Comparison of ENCODE assay signal across 9 mouse cellular contexts in genomic region chr2:32912210-32912804, GRCm38 (mm10). TPM values are rescaled to one million over a fixed set of nuclear protein-coding genes. Genes with fewer than 3 reads are reported as not detected.
DNase-seq lines count a peak whose midpoint lies in the region; ATAC-seq and TF ChIP-seq lines count a peak whose summit lies in the region.
"Had no signal": no experiment of that assay in that cellular context is flagged by ENCODE, and none has a peak within 500 bp of the region (broad histone marks: within the 10 kb centered on the region; RNA-seq: fewer than 3 reads in every experiment).

No protein-coding gene starts in this region.

- no peaks in the 10 kb centered on the region for H3K9me3 ChIP-seq in MEL (replicated peaks; ENCODE audit: insufficient read depth, low read length)
- no peaks in the 10 kb centered on the region for H3K9me3 ChIP-seq in embryonic facial prominence, embryonic 14.5 days (ENCODE audit: control insufficient read depth, low read length)
- H3K9me3 ChIP-seq in heart, embryonic 10.5 days: no peaks in the 10 kb centered on the region
- H3K9me3 ChIP-seq: midbrain, embryonic 12.5 days had no signal

- TF ChIP-seq EP300 in MEL (IDR thresholded peaks at IDR 0.05; ENCODE audit: low read depth in 1 of 2, low read length in 2 of 2): no peak

- H3K4me1 ChIP-seq in MEL (ENCODE audit: control insufficient read depth in 1 of 2, insufficient read depth in 2 of 2, low read length in 2 of 2): peaks cover 0 to 7% of the 10 kb centered on the region in 2 experiments; a peak in 1 of 4 replicates
- no peaks in the 10 kb centered on the region for H3K4me1 ChIP-seq in bone marrow, adult 2 months (ENCODE audit: control insufficient read depth, insufficient read depth, low read length)
- peaks cover 14% of the 10 kb centered on the region for H3K4me1 ChIP-seq in embryonic facial prominence, embryonic 14.5 days (ENCODE audit: control insufficient read depth, insufficient read depth, low read length)
- peaks cover 50% of the 10 kb centered on the region for H3K4me1 ChIP-seq in heart, embryonic 10.5 days

- TF ChIP-seq POLR2A in MEL (IDR thresholded peaks at IDR 0.05; ENCODE audit: control insufficient read depth in 1 of 2, insufficient read depth in 1 of 2, low read depth in 1 of 2, low read length in 2 of 2, poor library complexity in 1 of 2): no peak
- no peak for TF ChIP-seq POLR2A in bone marrow, adult 2 months (IDR thresholded peaks at IDR 0.05; ENCODE audit: borderline replicate concordance, control insufficient read depth, low read depth, low read length)

- peak; percentile 93 for DNase-seq in MEL (ENCODE audit: low read depth, low spot score)
- DNase-seq in embryonic facial prominence, embryonic 14.5 days (ENCODE audit: low spot score): peak; percentile 89
- peak; percentile 90 for DNase-seq in heart, embryonic 10.5 days (ENCODE audit: low spot score)
- peak; percentile 67 to 90 for DNase-seq in layer of hippocampus, adult 8-10 months (ENCODE audit: low spot score in 2 of 2)
- DNase-seq in lung, postnatal 14 days: peak; percentile 92
- peak; percentile 84 for DNase-seq in right cerebral cortex, postnatal 14 days
- peak; percentile 85 for DNase-seq in urinary bladder, postnatal 25 days (ENCODE audit: low spot score)

- H3K79me2 ChIP-seq in MEL (ENCODE audit: control insufficient read depth, insufficient read depth, low read length, poor library complexity): no peaks in the 10 kb centered on the region

- WGBS in bone marrow, adult 2 months: 31% methylated on average over 19 of the region's 19 CpGs
- WGBS in embryonic facial prominence, embryonic 14.5 days: 29% methylated on average over 19 of the region's 19 CpGs
- 27% methylated on average over 19 of the region's 19 CpGs for WGBS in heart, embryonic 10.5 days

- ATAC-seq in embryonic facial prominence, embryonic 14.5 days (ENCODE audit: low read depth): peak; percentile 32; the same call in 1 of the 2 replicates

- H3K4me3 ChIP-seq in MEL (ENCODE audit: control insufficient read depth in 1 of 2, insufficient read depth in 1 of 2, low read depth in 2 of 2, low read length in 2 of 2): no peak overlapping the region
- H3K4me3 ChIP-seq in bone marrow, adult 2 months (replicated peaks; ENCODE audit: control insufficient read depth, low read depth, low read length): no peak overlapping the region
- no peak overlapping the region for H3K4me3 ChIP-seq in embryonic facial prominence, embryonic 14.5 days (ENCODE audit: low read depth, low read length)
- no peak overlapping the region for H3K4me3 ChIP-seq in heart, embryonic 10.5 days
- H3K4me3 ChIP-seq: midbrain, embryonic 12.5 days had no signal

- H3K4me2 ChIP-seq in embryonic facial prominence, embryonic 14.5 days (ENCODE audit: low read depth, low read length): no peak overlapping the region
- H3K4me2 ChIP-seq: midbrain, embryonic 12.5 days had no signal

- H3K9ac ChIP-seq in MEL (ENCODE audit: control insufficient read depth, low read depth, low read length, poor library complexity, severe bottlenecking): no peak overlapping the region
- H3K9ac ChIP-seq in embryonic facial prominence, embryonic 14.5 days (ENCODE audit: low read depth, low read length): no peak overlapping the region
- H3K9ac ChIP-seq: midbrain, embryonic 12.5 days had no signal

- TF ChIP-seq RAD21 in MEL (IDR thresholded peaks at IDR 0.05; ENCODE audit: low read depth, low read length): peak; percentile 68

- peak in 2 of 3 experiments; percentile 100; a peak in 5 of 6 replicates for TF ChIP-seq CTCF in MEL (IDR thresholded peaks at IDR 0.05 in 2 of 3, conservative IDR thresholded peaks at IDR 0.05 in 1 of 3; ENCODE audit: control insufficient read depth in 1 of 3, insufficient read depth in 1 of 3, low read depth in 2 of 3, low read length in 3 of 3, poor library complexity in 1 of 3, severe bottlenecking in 1 of 3)
- TF ChIP-seq CTCF in bone marrow, adult 2 months (IDR thresholded peaks at IDR 0.05; ENCODE audit: control insufficient read depth, insufficient read depth, low read length): peak; percentile 100

- H3K27me3 ChIP-seq in MEL (ENCODE audit: control insufficient read depth in 1 of 2, insufficient read depth in 2 of 2, low read length in 2 of 2): no peaks in the 10 kb centered on the region
- H3K27me3 ChIP-seq in embryonic facial prominence, embryonic 14.5 days (replicated peaks; ENCODE audit: control insufficient read depth, insufficient read depth, low read length): no peaks in the 10 kb centered on the region
- H3K27me3 ChIP-seq in heart, embryonic 10.5 days (ENCODE audit: insufficient read depth, poor library complexity, severe bottlenecking): no peaks in the 10 kb centered on the region

- H3K27ac ChIP-seq in MEL (ENCODE audit: control insufficient read depth, low read depth, low read length): no peak overlapping the region
- H3K27ac ChIP-seq in bone marrow, adult 2 months (ENCODE audit: control insufficient read depth, insufficient read depth, low read depth, low read length, poor library complexity): no peak overlapping the region
- H3K27ac ChIP-seq in embryonic facial prominence, embryonic 14.5 days (replicated peaks; ENCODE audit: low read depth, low read length): no peak overlapping the region
- 0 out of 2 replicates have a peak overlapping the region, but pooled peaks have one; percentile 0 for H3K27ac ChIP-seq in heart, embryonic 10.5 days
- H3K27ac ChIP-seq: midbrain, embryonic 12.5 days had no signal

- no peaks in the 10 kb centered on the region for H3K36me3 ChIP-seq in MEL (ENCODE audit: control insufficient read depth in 1 of 2, insufficient read depth in 2 of 2, low read length in 2 of 2)
- H3K36me3 ChIP-seq in embryonic facial prominence, embryonic 14.5 days (ENCODE audit: control insufficient read depth, insufficient read depth, low read length): peaks cover 45% of the 10 kb centered on the region
- H3K36me3 ChIP-seq in heart, embryonic 10.5 days: peaks cover 47% of the 10 kb centered on the region

TF ChIP-seq in MEL, 35 proteins besides CTCF, POLR2A, EP300 and RAD21 (continues in another document):
- TF ChIP-seq MYC (IDR thresholded peaks at IDR 0.05; ENCODE audit: low read depth, low read length) (peak; percentile 67; the same call in 1 of the 2 replicates), TAL1 (IDR thresholded peaks at IDR 0.05; ENCODE audit: low read length) (no peak), MAFK (IDR thresholded peaks at IDR 0.05; ENCODE audit: borderline replicate concordance, low read depth, low read length) (no peak), ELF1 (IDR thresholded peaks at IDR 0.05; ENCODE audit: low read depth, low read length) (no peak), MAZ (IDR thresholded peaks at IDR 0.05; ENCODE audit: low read depth, low read length) (no peak), KAT2A (conservative IDR thresholded peaks at IDR 0.05; ENCODE audit: low read depth, low read length) (no peak), RCOR1 (IDR thresholded peaks at IDR 0.05; ENCODE audit: low read depth, low read length) (peak; percentile 49; the same call in 1 of the 2 replicates), E2F4 (IDR thresholded peaks at IDR 0.05; ENCODE audit: borderline replicate concordance, low read depth, low read length) (no peak), TBP (IDR thresholded peaks at IDR 0.05; ENCODE audit: low read depth, low read length) (peak; percentile 67; the same call in 1 of the 2 replicates), ZMIZ1 (IDR thresholded peaks at IDR 0.05; ENCODE audit: low read depth, low read length) (no peak), SIN3A (IDR thresholded peaks at IDR 0.05; ENCODE audit: low read length) (peak; percentile 59; the same call in 1 of the 2 replicates), TCF12 (IDR thresholded peaks at IDR 0.05; ENCODE audit: low read depth, low read length) (no peak), USF1 (IDR thresholded peaks at IDR 0.05; ENCODE audit: low read depth, low read length) (no peak), MAX (IDR thresholded peaks at IDR 0.05; ENCODE audit: low read length) (no peak), GATA1 (IDR thresholded peaks at IDR 0.05; ENCODE audit: low read depth, low read length) (no peak), MYB (IDR thresholded peaks at IDR 0.05; ENCODE audit: low read depth, low read length) (no peak), SMC3 (IDR thresholded peaks at IDR 0.05; ENCODE audit: low read depth, low read length) (peak; percentile 99), JUND (IDR thresholded peaks at IDR 0.05; ENCODE audit: low read depth, low read length) (peak; percentile 95)

RNA-seq across cellular contexts. Expression of gene Fam129b, which starts 36.4 kb away (rescaled TPM):
- 11.5 and 17.5 TPM in 2 replicates for total RNA-seq in MEL (2012; rRNA removed)
- 10 to 100 TPM in 1 of 2 experiments, not detected in 1; 20.0 TPM for polyA plus RNA-seq in MEL (2012; ENCODE audit: insufficient read depth in 1 of 2, insufficient read length in 2 of 2, low read depth in 1 of 2, low replicate concordance in 2 of 2, missing spikeins in 1 of 2)
- 2.1 and 9.9 TPM in 2 replicates for polyA plus RNA-seq in bone marrow, adult 2 months (2011; ENCODE audit: insufficient read depth, insufficient read length, low replicate concordance, missing spikeins)
- polyA plus RNA-seq in embryonic facial prominence, embryonic 14.5 days (2014; fragmentation: Nextera tagmentation; extraction: Ambion mirVana): 38.4 and 39.0 TPM in 2 replicates
- 47.1 and 55.5 TPM in 2 replicates for polyA plus RNA-seq in heart, embryonic 10.5 days (2016; fragmentation: Nextera tagmentation; extraction: Ambion mirVana)
- total RNA-seq in layer of hippocampus, adult 8-10 months (2022): 10 to 100 TPM; 21.8 to 39.3 (median 32.1) TPM

RNA-seq across cellular contexts. Expression of gene Rpl12, which starts 49.1 kb away (rescaled TPM):
- 1,806 and 1,842 TPM in 2 replicates for total RNA-seq in MEL (2012; rRNA removed)
- 100 to 1,000 TPM in 1 of 2 experiments, not detected in 1; 116 TPM for polyA plus RNA-seq in MEL (2012; ENCODE audit: insufficient read depth in 1 of 2, insufficient read length in 2 of 2, low read depth in 1 of 2, low replicate concordance in 2 of 2, missing spikeins in 1 of 2)
- polyA plus RNA-seq in bone marrow, adult 2 months (2011; ENCODE audit: insufficient read depth, insufficient read length, low replicate concordance, missing spikeins): 32.7 and 113 TPM in 2 replicates
- polyA plus RNA-seq in embryonic facial prominence, embryonic 14.5 days (2014; fragmentation: Nextera tagmentation; extraction: Ambion mirVana): 224 and 237 TPM in 2 replicates
- polyA plus RNA-seq in heart, embryonic 10.5 days (2016; fragmentation: Nextera tagmentation; extraction: Ambion mirVana): 121 and 170 TPM in 2 replicates
- total RNA-seq in layer of hippocampus, adult 8-10 months (2022): 100 to 1,000 TPM; 120 to 150 (median 129) TPM

RNA-seq across cellular contexts. Expression of gene Lrsam1, which starts 49.1 kb away (rescaled TPM):
- total RNA-seq in MEL (2012; rRNA removed): 13.5 and 17.9 TPM in 2 replicates
- polyA plus RNA-seq in MEL (2012; ENCODE audit: insufficient read depth in 1 of 2, insufficient read length in 2 of 2, low read depth in 1 of 2, low replicate concordance in 2 of 2, missing spikeins in 1 of 2): 10 to 100 TPM in 1 of 2 experiments, not detected in 1; 14.2 TPM
- polyA plus RNA-seq in bone marrow, adult 2 months (2011; ENCODE audit: insufficient read depth, insufficient read length, low replicate concordance, missing spikeins): 2.3 and 4.1 TPM in 2 replicates
- polyA plus RNA-seq in embryonic facial prominence, embryonic 14.5 days (2014; fragmentation: Nextera tagmentation; extraction: Ambion mirVana): 9.2 and 10.9 TPM in 2 replicates
- polyA plus RNA-seq in heart, embryonic 10.5 days (2016; fragmentation: Nextera tagmentation; extraction: Ambion mirVana): 7.6 and 8.6 TPM in 2 replicates
- total RNA-seq in layer of hippocampus, adult 8-10 months (2022): 10 to 100 TPM; 35.1 to 39.9 (median 38.6) TPM
